Mouse (Mus musculus) heart, adult 2 months (tissue): ENCODE results near the gene Cst9. TPM values are rescaled to one million over a fixed set of nuclear protein-coding genes. Genes with fewer than 3 reads are reported as not detected.

Source experiments
- DNase-seq, 2 experiments: peaks; one replicate each; pipeline ENCODE4 v3.0.0; 2021
- H3K27ac ChIP-seq: fragments of 200-600 bp; 2 replicates; pipeline ENCODE4 v1.8.1; 2022
- H3K27me3 ChIP-seq: fragments of 200-500 bp; 2 replicates; pipeline ENCODE4 v1.6.1; 2012; ENCODE audit warnings: mild to moderate bottlenecking, low read length, inconsistent platforms, mixed read lengths; ENCODE audit not compliant: control insufficient read depth, insufficient read depth
- H3K36me3 ChIP-seq: fragments of 200-500 bp; 2 replicates; pipeline ENCODE4 v1.6.1; 2012; ENCODE audit warnings: low read length, inconsistent platforms; ENCODE audit not compliant: control insufficient read depth, insufficient read depth
- H3K4me1 ChIP-seq: fragments of 200-500 bp; 2 replicates; pipeline ENCODE4 v1.6.1; 2011; ENCODE audit warnings: low read length; ENCODE audit not compliant: control insufficient read depth, insufficient read depth
- H3K4me3 ChIP-seq: fragments of 200-600 bp; 2 replicates; pipeline ENCODE4 v1.8.1; 2022
- H3K79me2 ChIP-seq: fragments of 200-500 bp; replicated peaks from 2 replicates; pipeline ENCODE4 v1.6.1; 2012; ENCODE audit warnings: mild to moderate bottlenecking, inconsistent platforms, low read length, moderate library complexity, mixed read lengths; ENCODE audit not compliant: control insufficient read depth, insufficient read depth
- H3K9ac ChIP-seq: fragments of 200-500 bp; 2 replicates; pipeline ENCODE4 v1.6.1; 2012; ENCODE audit warnings: low read depth, mild to moderate bottlenecking, control low read depth, inconsistent platforms, low read length, mixed read lengths
- CTCF ChIP-seq: fragments of 200-600 bp; IDR thresholded peaks from 2 replicates; pipeline ENCODE4 v1.8.1; 2022; ENCODE audit warnings: antibody characterized with exemption, mild to moderate bottlenecking, moderate library complexity
- EP300 ChIP-seq: fragments of 200-500 bp; IDR thresholded peaks from 2 replicates; pipeline ENCODE4 v1.6.1; 2011; ENCODE audit warnings: low read depth, low read length, control low read depth; ENCODE audit not compliant: insufficient read depth
- POLR2A ChIP-seq: fragments of 200-500 bp; IDR thresholded peaks from 2 replicates; pipeline ENCODE4 v1.6.1; 2011; ENCODE audit warnings: mild to moderate bottlenecking, low read depth, low read length, control low read depth; ENCODE audit not compliant: insufficient read depth
- WGBS: fragments of 180-500 bp; shearing (Covaris S2); methylation state at CpG from one replicate; pipeline ENCODE4 v1.1.7; 2018; 5-methylcytosine and 5-hydroxymethylcytosine counted together
- intact Hi-C: fragments of 180-260 bp; cut with DNase I; formaldehyde crosslinking; loops from one replicate; pipeline ENCODE4 v1.15.1; 2025
- polyA plus RNA-seq: library from polyadenylated mRNA; depleted of rRNA; stranded (reverse); fragments of >200 nt; gene quantifications from 2 replicates; pipeline ENCODE4 v1.2.3, GENCODE M21; 2012
- total RNA-seq, 2 experiments: library from RNA; stranded (reverse); gene quantifications; 2 replicates each; pipeline ENCODE4 v1.2.3; 2021

Cst9 gene
- total and polyA plus RNA-seq, 3 experiments = 0.82 TPM; not detected in 2

DNA sequence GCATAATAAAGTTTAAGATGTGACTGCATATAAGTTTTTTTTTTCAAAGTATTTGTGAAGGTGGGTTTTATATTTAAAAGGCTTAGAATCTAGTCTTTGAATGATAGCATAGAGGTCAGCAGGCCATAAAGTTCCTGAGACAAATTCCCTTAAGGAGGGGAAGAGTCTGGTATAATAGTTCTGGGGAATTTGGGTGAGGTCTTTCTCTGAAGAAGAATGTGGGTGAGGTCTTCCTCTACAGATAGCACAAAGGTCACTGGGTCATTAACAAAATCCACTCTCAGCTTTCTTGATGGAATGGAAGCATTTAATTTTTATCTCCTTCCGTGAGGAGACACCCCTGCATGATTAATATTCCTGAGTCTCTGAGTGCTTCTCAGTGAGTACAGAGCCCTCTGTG is 9.0 kb upstream of the Cst9 start:
- no peak overlapping the region for H3K27ac ChIP-seq
- H3K9ac ChIP-seq = no peak overlapping the region
- intact Hi-C loops = no loop called here
- no peak for TF ChIP-seq POLR2A
- no peak for TF ChIP-seq EP300
- TF ChIP-seq CTCF = no peak
- no peaks in the 10 kb centered on the region for H3K4me1 ChIP-seq
- 22% methylated on average over 1 of the region's 1 CpGs for WGBS
- no peak overlapping the region for H3K4me3 ChIP-seq
- H3K27me3 ChIP-seq = no peaks in the 10 kb centered on the region
- DNase-seq = no peak
- H3K36me3 ChIP-seq = no peaks in the 10 kb centered on the region
- no peaks in the 10 kb centered on the region for H3K79me2 ChIP-seq

DNA sequence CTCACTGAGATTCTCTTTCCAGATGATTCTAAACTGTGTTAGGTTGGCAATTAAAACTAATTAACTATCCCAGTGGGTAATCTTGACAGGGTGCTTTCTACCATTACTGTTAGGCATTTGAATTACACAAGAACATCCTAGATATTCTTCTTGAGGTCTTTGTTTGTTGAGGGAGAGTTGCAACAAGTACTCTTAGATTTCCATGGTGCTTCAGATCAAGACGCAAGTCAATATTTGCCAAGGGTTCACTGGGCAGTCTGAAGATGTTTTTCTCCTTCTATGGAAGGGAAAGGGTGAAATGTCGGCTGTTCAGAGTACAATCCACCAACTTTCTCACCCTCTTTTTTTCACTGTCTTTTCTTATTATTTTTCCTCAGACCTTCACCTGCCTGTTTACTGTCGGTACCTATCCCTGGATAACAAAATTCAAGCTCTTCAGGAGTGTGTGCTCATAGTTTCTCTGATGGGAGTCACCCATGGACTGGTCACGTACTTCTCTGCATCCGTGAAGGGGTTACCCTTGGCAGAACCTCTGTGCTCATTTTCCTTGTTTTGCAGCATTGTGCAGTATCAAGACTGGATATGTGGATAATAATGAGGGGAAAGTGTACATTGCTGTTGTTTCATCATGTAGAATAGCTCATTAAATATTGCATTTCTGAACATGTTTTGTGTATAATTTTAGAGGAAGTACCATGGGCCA is 3.3 kb downstream of the Cst9 start:
- H3K36me3 ChIP-seq = no peaks in the 10 kb centered on the region
- H3K9ac ChIP-seq = no peak overlapping the region
- H3K27me3 ChIP-seq = no peaks in the 10 kb centered on the region
- H3K4me1 ChIP-seq = no peaks in the 10 kb centered on the region
- TF ChIP-seq EP300 (no peak), CTCF (no peak), POLR2A (no peak)
- no peak overlapping the region for H3K27ac ChIP-seq
- no peak for DNase-seq
- intact Hi-C loops = no loop called here
- H3K79me2 ChIP-seq = no peaks in the 10 kb centered on the region
- 83% methylated on average over 5 of the region's 5 CpGs for WGBS
- no peak overlapping the region for H3K4me3 ChIP-seq

DNA sequence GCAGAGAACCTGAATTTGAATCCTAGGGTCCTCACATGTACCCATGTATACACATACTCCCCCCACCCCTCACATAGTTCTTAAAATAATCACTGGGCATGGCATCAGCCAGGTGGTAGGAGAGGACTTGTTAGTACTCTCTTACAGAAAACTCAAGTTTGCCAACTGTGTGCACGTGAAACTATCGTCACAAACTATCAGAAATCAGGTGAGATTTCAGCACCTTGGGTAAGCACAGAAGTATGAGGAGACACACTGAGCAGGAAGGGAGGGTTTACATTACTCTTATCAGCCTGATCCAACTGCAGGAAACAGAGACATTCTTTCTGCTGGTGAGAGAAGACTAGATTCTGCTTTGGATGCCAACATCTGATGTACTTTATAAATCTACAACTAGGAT is 4.3 kb downstream of the Cst9 start:
- Histone ChIP-seq H3K27ac (no peak overlapping the region), H3K36me3 (no peaks in the 10 kb centered on the region), H3K4me1 (no peaks in the 10 kb centered on the region), H3K4me3 (no peak overlapping the region), H3K27me3 (no peaks in the 10 kb centered on the region), H3K79me2 (no peaks in the 10 kb centered on the region), H3K9ac (no peak overlapping the region)
- no peak for TF ChIP-seq POLR2A
- TF ChIP-seq CTCF = no peak
- no peak for TF ChIP-seq EP300
- no peak for DNase-seq
- WGBS = 44% methylated on average over 2 of the region's 2 CpGs
- intact Hi-C loops = no loop called here

DNA sequence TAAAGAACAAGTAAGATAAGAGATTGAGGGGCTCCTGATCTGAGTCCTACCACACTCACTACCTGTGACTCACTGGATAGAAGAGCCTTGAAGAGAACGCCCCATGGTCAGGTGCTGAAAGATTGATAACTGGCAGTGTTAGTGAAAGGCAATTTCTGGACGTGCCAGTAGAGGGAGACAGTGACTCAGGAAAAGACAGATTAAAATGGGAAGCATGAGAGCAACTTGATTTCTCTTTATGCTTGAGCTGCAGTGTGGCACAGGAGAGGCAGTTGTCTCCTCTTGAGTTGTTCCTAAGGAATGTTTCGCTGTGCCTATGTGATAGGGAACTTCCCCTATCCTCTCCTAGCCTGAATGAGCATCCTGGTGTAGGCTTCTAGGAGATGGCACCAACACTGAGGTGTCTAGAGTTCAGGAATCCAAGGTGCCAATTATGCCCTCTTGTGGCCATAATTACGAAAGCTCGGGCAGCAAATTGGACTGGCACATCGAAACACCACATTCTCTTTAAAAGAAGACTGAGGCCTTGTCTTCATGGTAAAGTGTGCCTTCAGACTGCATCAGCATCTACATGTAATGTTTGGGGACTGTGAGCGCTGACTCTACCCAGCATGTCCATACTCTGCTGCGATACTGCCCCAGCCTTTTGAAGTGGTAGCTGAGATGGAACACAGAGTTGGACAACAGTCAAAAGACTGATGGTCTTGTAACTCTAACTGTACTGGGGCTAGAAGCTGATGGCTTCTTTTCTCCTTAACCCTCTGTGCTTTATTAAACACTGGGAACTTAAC is 16.4 kb downstream of the Cst9 start:
- TF ChIP-seq CTCF = peak; percentile 83
- TF ChIP-seq POLR2A = no peak
- peaks cover 5% of the 10 kb centered on the region for H3K4me1 ChIP-seq
- H3K27ac ChIP-seq = no peak overlapping the region
- peak overlapping the region; percentile 39 for H3K4me3 ChIP-seq
- H3K79me2 ChIP-seq = no peaks in the 10 kb centered on the region; the same call in 1 of the 2 replicates
- peaks cover under 1% of the 10 kb centered on the region; the same call in 1 of the 2 replicates for H3K36me3 ChIP-seq
- WGBS = 28% methylated on average over 8 of the region's 8 CpGs
- DNase-seq = peak; percentile 78 to 80
- 0 out of 2 replicates have a peak overlapping the region, but pooled peaks have one; percentile 47 for H3K9ac ChIP-seq
- intact Hi-C loops = loop anchor here (1.0 to 5.0 kb wide), 3 partner anchors 23 to 99 kb away; partner anchors contain the start of gene Cstl1
- no peaks in the 10 kb centered on the region for H3K27me3 ChIP-seq

DNA sequence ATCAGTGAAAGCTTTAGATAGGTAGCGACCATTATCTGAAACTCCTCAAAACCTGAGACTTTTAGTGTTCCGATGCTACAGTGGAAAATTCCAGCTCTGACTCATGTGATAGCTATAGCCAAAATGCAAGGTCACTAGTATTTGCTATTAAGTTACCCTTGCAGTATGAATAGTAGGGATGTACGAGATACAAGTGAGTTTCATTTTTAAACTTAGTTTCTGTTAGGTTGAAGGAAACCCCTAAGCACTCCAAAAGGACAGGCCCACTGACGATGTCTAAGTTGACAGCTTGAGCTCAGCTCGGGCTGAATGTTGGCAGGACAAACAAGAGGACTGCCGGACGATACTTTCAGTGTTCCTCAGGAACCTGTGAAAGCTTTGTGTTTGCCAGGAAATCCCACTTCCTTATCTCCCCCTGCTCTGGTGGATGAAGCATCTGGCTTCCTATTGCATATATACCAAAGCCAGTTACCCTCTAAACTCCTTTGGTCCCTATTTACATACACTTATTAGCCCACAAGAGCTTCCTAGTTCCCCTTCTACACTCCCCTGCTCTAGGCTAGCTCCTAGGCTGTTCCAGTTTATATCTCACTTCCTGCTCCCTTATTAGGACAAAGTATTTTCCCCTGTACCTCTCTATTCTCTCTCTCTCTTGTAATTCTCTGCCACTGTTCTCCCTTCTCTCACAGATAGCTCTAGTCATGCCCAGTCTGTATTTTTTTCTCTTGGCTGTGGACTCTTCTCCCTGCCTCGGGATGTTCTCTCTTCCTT is 21.9 kb downstream of the Cst9 start:
- peaks cover 9% of the 10 kb centered on the region for H3K4me1 ChIP-seq
- peak overlapping the region; percentile 48; the same call in 1 of the 2 replicates for H3K9ac ChIP-seq
- H3K27ac ChIP-seq = peak overlapping the region; percentile 81
- peak overlapping the region; percentile 5; the same call in 1 of the 2 replicates for H3K4me3 ChIP-seq
- no peaks in the 10 kb centered on the region for H3K27me3 ChIP-seq
- TF ChIP-seq POLR2A (peak; percentile 26; the same call in 1 of the 2 replicates), CTCF (no peak), EP300 (no peak)
- H3K36me3 ChIP-seq = peaks cover 15% of the 10 kb centered on the region
- peak in 1 of 2 experiments; percentile 25 for DNase-seq
- 12% methylated on average over 8 of the region's 8 CpGs for WGBS
- H3K79me2 ChIP-seq = no peaks in the 10 kb centered on the region; the same call in 1 of the 2 replicates
- intact Hi-C loops = no loop called here
